Mouse (Mus musculus) embryonic facial prominence, embryonic 14.5 days (tissue): ENCODE data around the gene Fam32a. TPM values are rescaled to one million over a fixed set of nuclear protein-coding genes. Genes with fewer than 3 reads are reported as not detected.

ENCODE experiments used
- polyA plus RNA-seq: library from polyadenylated mRNA; unstranded; fragments of >200 nt; fragmentation: Nextera tagmentation; extraction: Ambion mirVana; gene quantifications from 2 replicates; pipeline ENCODE4 v1.2.1, GENCODE M21; 2014

Gene Fam32a
- polyA plus RNA-seq, 1 experiment from 2014 or later = 57.6 TPM

Other genes with a start within 250 kb of the Fam32a start
- 1.0 and 1.7 TPM in 2 replicates for gene Cyp4f18, start 210.1 kb upstream of the Fam32a start, polyA plus RNA-seq
- gene Olfr372, start 178.5 kb upstream of the Fam32a start, polyA plus RNA-seq = not detected in 2 replicates
- gene Olfr373, start 136.6 kb upstream of the Fam32a start, polyA plus RNA-seq = not detected in 2 replicates
- 0.03 and 0.17 TPM in 2 replicates for gene Olfr374, start 112.7 kb upstream of the Fam32a start, polyA plus RNA-seq
- gene Tpm4, start 84.8 kb upstream of the Fam32a start, polyA plus RNA-seq = 572 and 613 TPM in 2 replicates
- 75.2 and 85.1 TPM in 2 replicates for gene Rab8a, start 58.5 kb upstream of the Fam32a start, polyA plus RNA-seq
- gene Hsh2d, start 30.1 kb upstream of the Fam32a start, polyA plus RNA-seq = 0.08 TPM in 1 of 2 replicates, not detected in the other
- 0.39 TPM in 1 of 2 replicates, not detected in the other for gene Cib3, start 6.9 kb upstream of the Fam32a start, polyA plus RNA-seq
- gene Gm11034, start 6.1 kb upstream of the Fam32a start, polyA plus RNA-seq = not detected in 2 replicates
- 85.2 and 107 TPM in 2 replicates for gene Ap1m1, start 20.3 kb downstream of the Fam32a start, polyA plus RNA-seq
- gene Gm10282, start 85.5 kb downstream of the Fam32a start, polyA plus RNA-seq = 23.1 and 26.5 TPM in 2 replicates
- gene Klf2, start 99.3 kb downstream of the Fam32a start, polyA plus RNA-seq = 19.9 and 22.1 TPM in 2 replicates
- 50.2 and 56.4 TPM in 2 replicates for gene Eps15l1, start 201.7 kb downstream of the Fam32a start, polyA plus RNA-seq
- 1.7 and 2.2 TPM in 2 replicates for gene Calr3, start 224.1 kb downstream of the Fam32a start, polyA plus RNA-seq
- gene 1700030K09Rik, start 224.2 kb downstream of the Fam32a start, polyA plus RNA-seq = 12.3 and 13.4 TPM in 2 replicates